Mouse (Mus musculus) telencephalon, adult 2 months (tissue): Measurements from ENCODE around the gene Rmnd5b.
"Not testable (repeated sequence)": the region's sequence is repeated elsewhere in the genome, so short reads cannot be mapped to it uniquely, and the experiment has no call there.

ENCODE experiments used
- DNase-seq: peaks from one replicate; pipeline ENCODE4 v3.0.0-alpha.2; 2011; ENCODE audit warnings: low read depth, low spot score

Gene Rmnd5b

GRCm38 (mm10) chr11:51649889-51650199 lies 14.1 kb upstream of the Rmnd5b start:
- no peak for DNase-seq

- DNase-seq, result no peak
Measured at GRCm38 (mm10) chr11:51649111-51649888, 13.6 kb upstream of the Rmnd5b start.

GRCm38 (mm10) chr11:51648566-51648965 lies 12.9 kb upstream of the Rmnd5b start:
- DNase-seq, result no peak

- DNase-seq, result no peak
Measured at GRCm38 (mm10) chr11:51646751-51647667, 11.3 kb upstream of the Rmnd5b start.

- no peak for DNase-seq
Measured at GRCm38 (mm10) chr11:51646245-51646644, 10.5 kb upstream of the Rmnd5b start.

- DNase-seq, result no peak
Measured at GRCm38 (mm10) chr11:51645293-51645692, 9.6 kb upstream of the Rmnd5b start.

- no peak for DNase-seq
Measured at GRCm38 (mm10) chr11:51644217-51644616, 8.5 kb upstream of the Rmnd5b start.

GRCm38 (mm10) chr11:51643761-51644160 lies 8.1 kb upstream of the Rmnd5b start:
- DNase-seq, result no peak

- DNase-seq, result no peak
Measured at GRCm38 (mm10) chr11:51643202-51643601, 7.5 kb upstream of the Rmnd5b start.

- no peak for DNase-seq
Measured at GRCm38 (mm10) chr11:51640748-51641147, 5.1 kb upstream of the Rmnd5b start.

- DNase-seq, result no peak
Measured at GRCm38 (mm10) chr11:51638497-51638896, 2.8 kb upstream of the Rmnd5b start.

GRCm38 (mm10) chr11:51637971-51638414 lies 2.3 kb upstream of the Rmnd5b start:
- no peak for DNase-seq

- peak; percentile 65 for DNase-seq
Measured at GRCm38 (mm10) chr11:51636323-51636684, 608 bp upstream of the Rmnd5b start.

GRCm38 (mm10) chr11:51635127-51635524 lies 570 bp downstream of the Rmnd5b start:
- no peak for DNase-seq

GRCm38 (mm10) chr11:51633721-51634120 lies 2.0 kb downstream of the Rmnd5b start:
- no peak for DNase-seq

GRCm38 (mm10) chr11:51633200-51633599 lies 2.5 kb downstream of the Rmnd5b start:
- not testable (repeated sequence) for DNase-seq

- DNase-seq, result no peak
Measured at GRCm38 (mm10) chr11:51632130-51632753, 3.5 kb downstream of the Rmnd5b start.

- no peak for DNase-seq
Measured at GRCm38 (mm10) chr11:51629651-51630314, 5.9 kb downstream of the Rmnd5b start.

GRCm38 (mm10) chr11:51627907-51628306 lies 7.8 kb downstream of the Rmnd5b start:
- no peak for DNase-seq

- no peak for DNase-seq
Measured at GRCm38 (mm10) chr11:51627425-51627824, 8.3 kb downstream of the Rmnd5b start.

GRCm38 (mm10) chr11:51625187-51625820 lies 10.4 kb downstream of the Rmnd5b start:
- no peak for DNase-seq
